Mouse (Mus musculus) induced T-regulatory cell, adult 2 months (primary cell): ENCODE data around the gene Slc25a10.

Source experiments
- DNase-seq: peaks from one replicate; pipeline ENCODE4 v3.0.0-alpha.2; 2012; ENCODE audit warnings: low read depth

Slc25a10 gene

GRCm38 (mm10) chr11:120491317-120492023 lies at the start of gene Slc25a10:
TSS of gene Slc25a10 (plus strand) at chr11:120491840.
- DNase-seq: peak; percentile 87

- no peak for DNase-seq
These were observed 49.3 kb upstream of the Slc25a10 start, which contains the start of gene Tspan10 for GRCm38 (mm10) chr11:120442344-120442743. TSS of gene Tspan10 (plus strand) at chr11:120442644.

DNA sequence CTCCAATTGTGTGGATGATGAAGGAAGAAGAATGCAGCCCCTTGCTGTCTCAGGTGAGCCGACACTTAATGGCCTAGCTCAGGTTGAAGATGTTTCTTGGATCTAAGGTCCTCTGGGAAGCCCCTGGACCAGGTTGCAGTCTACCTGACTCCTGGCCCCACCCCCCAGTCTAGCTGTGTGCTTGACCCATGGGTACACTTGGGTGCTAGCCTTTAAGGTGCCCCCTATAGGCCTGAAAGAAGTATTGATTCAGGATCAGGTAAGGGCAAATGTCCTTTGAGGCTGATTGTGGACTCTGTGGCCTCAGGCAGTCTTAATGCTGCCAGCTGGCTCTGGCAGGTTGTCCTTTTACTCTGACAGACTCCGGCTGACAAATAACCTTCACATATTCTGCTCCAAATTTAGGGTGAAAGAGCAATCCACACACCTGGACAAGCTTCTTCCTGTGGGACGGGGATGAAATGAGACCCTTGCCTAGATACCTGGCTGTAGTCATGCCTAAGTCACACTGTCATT lies 48.8 kb upstream of the Slc25a10 start:
- no peak for DNase-seq

GRCm38 (mm10) chr11:120444106-120444505 lies 47.5 kb upstream of the Slc25a10 start:
- DNase-seq: no peak

DNA sequence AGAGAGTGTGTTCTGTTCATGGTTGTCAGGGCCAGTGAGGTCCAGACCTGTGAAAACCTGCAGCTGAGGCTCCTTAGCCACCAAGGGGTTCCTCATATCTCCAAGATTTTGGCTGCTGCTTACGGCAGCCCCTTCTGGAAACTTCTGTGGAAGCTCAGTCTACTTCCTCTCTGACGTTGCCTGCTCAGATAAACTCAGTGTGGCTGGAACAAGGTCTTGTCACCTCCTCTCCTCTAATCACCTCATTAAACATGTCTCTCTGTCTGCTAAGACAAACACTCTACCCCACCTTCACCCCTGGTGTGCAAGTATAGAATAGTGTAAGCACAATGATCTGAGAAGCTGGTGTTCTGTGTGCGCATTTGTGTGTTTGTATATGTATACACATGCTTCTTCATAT lies 46.2 kb upstream of the Slc25a10 start:
- DNase-seq: no peak

DNA sequence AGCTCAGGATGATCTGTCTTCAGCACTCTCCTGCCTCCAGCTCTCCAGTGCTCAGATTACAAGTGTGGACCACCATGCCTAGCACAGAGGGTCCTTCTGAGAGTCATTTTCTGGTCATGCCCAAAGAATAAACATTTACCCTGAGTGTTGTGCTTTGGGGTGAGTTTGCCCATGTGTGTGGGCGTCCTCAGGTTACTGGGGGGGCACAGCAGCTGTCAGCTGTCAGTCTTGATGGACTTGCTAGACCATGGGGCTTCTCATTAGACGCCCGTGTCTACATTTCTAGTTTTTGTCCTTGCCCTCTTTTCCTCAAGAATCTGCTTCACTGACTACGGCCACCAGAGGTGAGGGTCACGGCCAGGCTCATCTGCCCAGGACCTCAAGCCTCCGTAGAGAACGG lies 44.5 kb upstream of the Slc25a10 start:
- no peak for DNase-seq

DNA sequence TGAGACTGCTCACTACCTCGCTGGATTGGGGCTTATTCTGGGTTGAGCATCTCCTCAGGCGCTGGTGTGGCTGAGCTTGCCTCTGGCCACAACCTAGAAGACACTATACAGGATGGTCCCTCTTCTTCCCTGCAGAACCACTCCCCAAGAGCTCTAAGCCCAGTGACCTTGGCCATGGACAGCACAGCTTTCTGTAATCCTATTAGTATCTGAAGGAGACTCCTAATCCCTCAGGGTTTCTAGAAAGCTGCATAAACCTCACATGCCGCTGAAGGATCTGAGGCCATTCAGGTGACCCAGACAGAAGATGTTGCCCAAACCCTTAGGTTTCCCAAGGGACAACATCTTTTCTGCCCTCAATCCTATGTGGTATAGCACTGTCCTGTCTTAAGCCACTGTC lies 39.4 kb upstream of the Slc25a10 start:
- DNase-seq: no peak

DNA sequence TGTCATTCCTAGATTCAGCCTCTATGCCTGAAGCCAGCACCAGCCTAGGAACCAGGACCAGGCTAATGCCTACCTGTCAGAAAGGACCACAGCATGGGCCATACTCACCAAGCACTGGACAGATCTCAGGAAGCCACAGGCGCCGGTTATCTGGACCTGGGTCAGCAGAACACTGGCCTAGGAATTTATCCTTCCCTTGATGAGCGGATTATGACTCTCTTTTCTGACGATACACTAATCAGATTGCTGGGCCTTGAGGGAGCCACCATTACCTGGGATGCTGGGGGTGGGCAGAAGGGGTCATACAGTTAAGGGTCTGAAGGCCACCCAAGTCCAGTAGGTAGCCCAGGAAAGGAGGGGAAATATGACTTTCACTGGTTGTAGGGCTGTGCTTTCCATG lies 38.3 kb upstream of the Slc25a10 start, which contains the start of gene Pde6g:
TSS of gene Pde6g (minus strand) at position 195 of the 400 bp plus-strand sequence.
- DNase-seq: no peak

- DNase-seq: no peak
These were observed 36.7 kb upstream of the Slc25a10 start for GRCm38 (mm10) chr11:120454965-120455364.

DNA sequence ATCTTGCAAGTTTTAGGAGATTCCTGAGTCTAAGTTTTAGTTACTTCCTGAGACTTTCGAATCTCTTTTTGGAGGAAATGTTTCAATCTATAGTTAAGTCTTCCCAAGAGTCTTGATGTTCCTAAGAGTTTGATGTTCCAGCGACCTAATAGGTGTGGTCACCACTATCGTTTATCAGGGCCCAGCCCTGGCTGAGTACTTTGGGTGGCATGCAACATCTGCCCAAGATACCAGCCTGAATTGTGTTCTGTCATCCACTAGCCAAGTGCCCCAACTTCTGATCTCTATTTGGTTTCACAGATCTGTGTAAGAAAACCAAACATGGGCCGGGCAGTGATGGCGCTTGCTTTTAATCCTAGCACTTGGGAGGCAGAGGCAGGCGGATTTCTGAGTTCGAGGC lies 36.2 kb upstream of the Slc25a10 start:
- DNase-seq: no peak

DNA sequence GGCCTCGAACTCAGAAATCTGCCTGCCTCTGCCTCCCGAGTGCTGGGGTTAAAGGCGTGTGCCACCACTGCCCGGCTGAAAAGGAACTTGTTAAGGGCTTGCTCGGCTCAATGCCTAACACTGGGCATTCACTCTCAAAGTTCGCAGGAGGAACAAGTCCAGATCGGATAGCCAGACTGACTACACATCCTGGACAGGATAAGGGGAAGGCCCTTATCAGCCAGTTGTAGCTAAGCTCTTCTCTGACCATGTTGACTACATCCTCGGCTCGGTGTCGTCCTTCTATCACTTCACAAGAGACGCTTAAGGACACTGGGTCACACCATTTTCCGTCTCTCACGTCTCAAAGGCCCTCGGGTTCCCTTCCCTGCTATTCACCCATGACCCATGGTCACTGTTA lies 34.3 kb upstream of the Slc25a10 start:
- DNase-seq: no peak

DNA sequence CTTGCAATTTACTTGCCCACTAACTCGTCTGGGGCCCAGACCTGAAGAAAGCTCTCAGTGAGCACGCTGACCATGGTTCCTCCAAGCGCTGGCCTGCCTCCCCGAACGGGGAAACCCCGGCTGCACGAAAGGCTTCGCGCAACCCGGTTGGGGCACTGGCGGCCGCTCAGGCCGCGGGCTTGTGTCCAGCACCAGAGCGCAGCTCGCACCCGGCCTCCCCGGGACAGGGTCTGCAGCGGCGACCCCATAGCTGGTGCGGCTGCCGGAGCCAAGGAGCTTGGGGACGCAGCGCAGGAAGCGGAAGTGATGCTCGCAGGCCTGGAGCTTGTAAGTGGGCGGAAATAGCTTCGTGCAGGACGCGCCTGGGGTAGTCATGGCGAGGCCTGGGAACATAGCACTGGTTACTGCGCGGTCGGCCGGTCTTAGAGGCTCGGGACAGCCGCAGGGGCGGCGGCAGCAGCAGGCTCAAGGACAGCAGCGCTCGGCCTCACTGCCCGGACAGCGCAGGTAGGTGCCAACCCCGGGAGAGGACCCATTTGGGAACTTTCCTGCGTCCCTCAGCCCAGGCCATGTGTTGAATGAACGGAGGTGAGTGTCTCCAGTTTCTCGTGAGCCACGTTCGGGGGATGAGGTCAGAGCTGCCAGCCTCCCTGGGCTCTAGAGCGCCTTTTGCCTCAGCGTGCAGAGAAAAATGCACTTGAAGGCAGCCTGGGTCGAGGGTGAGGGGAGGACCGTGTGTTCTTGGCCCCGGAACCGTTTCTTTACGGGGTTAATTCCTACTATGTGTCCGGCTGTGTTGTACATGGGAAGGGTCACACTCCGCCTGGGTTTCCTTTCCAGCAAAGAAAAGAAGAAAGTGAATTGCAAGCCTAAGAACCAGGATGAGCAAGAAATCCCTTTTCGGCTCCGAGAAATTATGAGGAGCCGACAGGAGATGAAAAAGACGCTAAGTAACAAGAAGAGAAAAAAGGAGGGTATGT lies 33.6 kb upstream of the Slc25a10 start, which contains the start of the genes Oxld1 and Ccdc137:
TSS of gene Oxld1 (minus strand) at position 297 of the 980 bp plus-strand sequence.
TSS of gene Ccdc137 (plus strand) at position 344 of the 980 bp plus-strand sequence.
- peak; percentile 87 for DNase-seq

GRCm38 (mm10) chr11:120458847-120459597 lies 32.6 kb upstream of the Slc25a10 start:
- DNase-seq: peak; percentile 55

GRCm38 (mm10) chr11:120463536-120463935 lies 28.1 kb upstream of the Slc25a10 start:
- DNase-seq: no peak

DNA sequence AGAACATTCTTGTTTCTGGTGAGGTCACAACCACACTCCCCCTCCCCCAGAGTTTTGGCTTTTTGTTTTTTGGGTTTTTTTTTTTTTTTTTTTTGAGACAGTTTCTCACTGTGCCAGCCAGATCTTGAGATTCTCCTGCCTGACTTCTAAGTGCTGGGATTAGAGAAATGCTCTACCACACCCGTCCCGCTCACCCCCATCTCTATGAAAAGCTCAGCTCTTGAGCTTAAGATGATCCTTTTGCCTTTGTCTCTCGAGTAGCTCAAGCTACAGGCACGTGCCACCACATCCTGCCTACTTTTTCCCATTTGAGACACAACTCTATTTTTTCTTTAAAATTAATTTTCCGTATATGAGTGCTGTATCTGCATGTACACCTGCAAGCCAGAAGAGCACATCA lies 27.3 kb upstream of the Slc25a10 start:
- DNase-seq: no peak

- DNase-seq: no peak
These were observed 26.1 kb upstream of the Slc25a10 start for GRCm38 (mm10) chr11:120465521-120465920.

DNA sequence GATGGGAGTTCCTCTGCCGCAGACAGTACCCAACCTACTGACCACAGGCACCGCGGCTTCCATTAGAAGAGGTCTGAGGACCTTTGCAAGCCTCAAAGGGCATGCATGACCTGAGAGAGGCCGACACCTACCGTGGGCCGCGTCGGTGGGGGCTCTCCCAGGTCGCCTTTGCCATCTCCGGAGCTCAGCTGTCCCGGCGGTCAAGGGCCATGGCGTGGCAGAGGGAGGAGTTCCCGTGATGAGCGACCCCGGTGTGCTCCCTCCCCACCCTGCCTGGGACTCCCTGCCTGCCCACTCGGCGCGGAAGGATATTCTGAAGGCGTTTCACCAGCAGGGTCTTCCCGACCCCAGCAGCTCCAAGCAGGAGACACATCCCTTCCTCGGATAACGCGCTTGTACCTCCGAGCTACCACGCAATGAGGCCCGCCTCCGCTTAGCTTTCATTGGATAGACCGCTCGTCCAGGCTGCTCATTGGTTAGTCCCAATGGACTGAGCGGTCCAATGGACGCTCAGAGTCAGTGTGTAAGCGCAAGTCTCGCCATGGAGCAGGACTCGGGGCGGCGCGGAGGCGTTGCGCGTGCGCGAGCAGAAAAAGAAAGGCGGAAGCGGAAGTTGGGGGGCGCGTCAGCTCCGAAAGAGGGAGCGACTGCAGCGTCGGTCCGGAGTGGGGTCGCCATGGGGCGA lies 24.4 kb upstream of the Slc25a10 start, which contains the start of gene Arl16:
TSS of gene Arl16 (minus strand) at position 557 of the 685 bp plus-strand sequence.
- peak; percentile 98 for DNase-seq

- no peak for DNase-seq
These were observed 23.9 kb upstream of the Slc25a10 start for GRCm38 (mm10) chr11:120467736-120468092.

DNA sequence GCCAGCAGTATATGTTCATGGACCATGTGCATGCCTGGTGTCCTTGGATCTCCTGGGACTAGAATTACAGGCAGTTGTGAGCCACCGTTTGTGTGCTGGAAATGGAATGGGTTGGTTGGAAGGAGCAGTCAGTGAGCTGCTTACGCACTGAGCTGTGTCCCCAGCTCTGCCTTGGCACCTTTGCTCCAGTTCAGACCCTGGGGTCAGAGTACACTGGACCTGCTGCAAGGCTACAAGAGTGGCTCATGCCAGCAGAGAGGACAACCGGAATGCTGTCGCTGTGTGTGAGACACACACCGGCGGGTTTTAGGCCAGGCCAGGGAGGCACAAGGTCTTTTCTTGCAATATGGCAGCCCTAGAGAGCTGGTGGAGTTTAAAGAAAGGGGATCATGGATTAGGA lies 19.6 kb upstream of the Slc25a10 start:
- DNase-seq: no peak

DNA sequence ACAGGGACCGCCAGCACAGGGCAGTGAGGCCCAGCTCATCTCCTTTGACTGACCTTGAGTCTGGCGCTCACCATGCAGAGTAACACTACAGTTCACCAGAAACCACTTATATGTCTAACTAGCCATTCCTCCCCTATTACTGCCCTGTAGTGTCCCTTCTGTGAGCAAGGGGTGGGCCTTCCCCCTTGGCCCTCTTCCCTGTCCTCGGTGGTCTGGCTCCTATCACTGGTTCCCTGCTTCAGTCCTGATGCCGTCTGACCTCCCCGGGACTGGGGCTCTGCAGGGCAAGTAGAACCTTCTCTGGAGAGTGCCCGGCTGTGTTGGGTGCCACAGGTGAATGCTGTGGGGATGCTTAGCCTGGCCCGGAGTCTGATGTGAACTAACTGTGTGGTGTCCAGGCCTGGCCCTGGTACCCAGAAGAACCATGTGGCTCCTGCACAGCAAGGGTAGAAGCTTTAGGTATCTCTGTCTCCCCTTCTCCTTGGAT lies 8.1 kb upstream of the Slc25a10 start:
- DNase-seq: no peak
